Mouse (Mus musculus) olfactory bulb, adult 2 months (tissue): Measurements from ENCODE around the gene Rps25. TPM values are rescaled to one million over a fixed set of nuclear protein-coding genes. Genes with fewer than 3 reads are reported as not detected.
A peak's percentile ranks its signal among the peaks of the same experiment; 100 is the strongest.
"Not testable (repeated sequence)": the region's sequence is repeated elsewhere in the genome, so short reads cannot be mapped to it uniquely, and the experiment has no call there.

Experiments
- H3K27ac ChIP-seq: fragments of 200-500 bp; 2 replicates; pipeline ENCODE4 v1.5.1; 2012; ENCODE audit warnings: low read depth, low read length; ENCODE audit not compliant: insufficient read depth
- H3K4me1 ChIP-seq: fragments of 200-500 bp; 2 replicates; pipeline ENCODE4 v1.6.1; 2012; ENCODE audit warnings: low read length; ENCODE audit not compliant: control insufficient read depth, insufficient read depth
- H3K4me3 ChIP-seq: fragments of 200-500 bp; 2 replicates; pipeline ENCODE4 v1.5.1; 2012; ENCODE audit warnings: mild to moderate bottlenecking, low read depth, low read length, moderate library complexity; ENCODE audit not compliant: insufficient read depth
- CTCF ChIP-seq: fragments of 200-500 bp; IDR thresholded peaks from 2 replicates; pipeline ENCODE4 v1.5.1; 2012; ENCODE audit warnings: low read depth, mild to moderate bottlenecking, low read length, moderate library complexity; ENCODE audit not compliant: insufficient read depth
- POLR2A ChIP-seq: fragments of 200-500 bp; IDR thresholded peaks from 2 replicates; pipeline ENCODE4 v1.6.1; 2012; ENCODE audit warnings: mild to moderate bottlenecking, low read depth, low read length, moderate library complexity; ENCODE audit not compliant: insufficient read depth
- WGBS: fragments of 180-500 bp; shearing (Covaris S2); methylation state at CpG from one replicate; pipeline ENCODE4 v1.1.7; 2018; 5-methylcytosine and 5-hydroxymethylcytosine counted together
- polyA plus RNA-seq: library from polyadenylated mRNA; stranded (reverse); fragments of >200 nt; gene quantifications from 2 replicates; pipeline ENCODE4 v1.2.4, GENCODE M21; 2012; ENCODE audit warnings: low replicate concordance; ENCODE audit not compliant: missing spikeins, insufficient read depth, insufficient read length

Rps25 gene
- polyA plus RNA-seq, 1 experiment: 1,193 TPM

DNA sequence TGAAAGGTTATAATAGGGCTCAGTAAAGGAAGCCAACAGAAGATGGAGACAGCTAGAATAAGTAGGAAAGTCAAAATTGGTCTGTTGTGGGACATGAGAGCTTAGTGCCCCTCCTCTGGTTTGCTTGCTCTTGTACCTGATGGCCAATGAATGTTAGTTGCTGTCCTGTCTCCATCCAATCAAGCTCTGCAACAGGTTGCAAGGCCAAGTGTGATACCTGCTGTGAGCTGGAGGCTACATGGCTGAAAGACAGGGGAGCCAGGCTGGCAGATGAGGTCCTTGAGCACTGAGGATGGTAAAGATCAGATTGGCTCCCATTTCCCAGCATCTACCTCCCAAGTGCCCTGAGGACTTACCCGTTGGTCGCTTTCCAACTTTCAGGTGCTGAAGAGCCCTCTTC lies 5.8 kb downstream of the Rps25 start:
- 77% methylated on average over 2 of the region's 2 CpGs for WGBS
- H3K4me3 ChIP-seq: no peak overlapping the region
- no peak for TF ChIP-seq POLR2A
- no peak for TF ChIP-seq CTCF
- H3K27ac ChIP-seq: no peak overlapping the region
- H3K4me1 ChIP-seq: peaks cover 7% of the 10 kb centered on the region; the same call in 1 of the 2 replicates

DNA sequence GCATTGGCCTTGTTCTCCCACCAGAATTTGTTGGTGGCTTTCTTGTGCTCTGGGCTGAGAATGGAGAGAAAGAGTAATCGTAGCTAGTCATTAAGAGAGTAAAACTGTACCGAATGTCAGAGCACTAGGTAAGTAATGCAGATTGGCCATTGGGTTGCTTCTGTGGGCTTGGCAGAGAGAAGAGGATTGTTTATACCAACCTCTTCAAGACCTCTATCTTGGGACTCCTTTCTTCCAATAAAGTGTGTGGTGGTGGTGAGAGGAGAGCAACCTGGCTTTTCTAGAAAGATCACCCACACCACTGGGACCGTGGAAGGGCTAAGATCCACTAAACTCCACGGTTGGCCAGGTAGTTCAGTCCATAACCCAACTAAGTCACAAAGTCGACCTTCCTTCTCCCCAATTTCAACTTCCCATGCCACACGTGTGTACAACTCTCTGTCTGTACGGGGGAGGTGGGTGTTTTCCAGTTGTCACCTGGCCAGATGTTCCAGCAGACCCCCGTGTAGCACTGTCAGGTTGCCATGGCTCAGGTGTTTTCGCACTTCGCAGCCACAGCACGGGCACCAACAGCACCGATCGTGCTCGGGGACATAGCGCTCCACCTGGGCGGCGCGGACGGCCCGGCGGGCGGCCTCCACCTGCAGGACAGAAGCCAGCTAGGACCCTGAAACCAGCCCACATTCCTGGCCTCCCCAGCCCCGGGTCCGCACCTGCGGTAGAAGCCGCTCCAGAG lies 10.4 kb downstream of the Rps25 start:
- no peaks in the 10 kb centered on the region for H3K4me1 ChIP-seq
- H3K4me3 ChIP-seq: peak overlapping the region; percentile 86
- no peak for TF ChIP-seq CTCF
- peak overlapping the region; percentile 46 for H3K27ac ChIP-seq
- 4% methylated on average over 26 of the region's 26 CpGs for WGBS

DNA sequence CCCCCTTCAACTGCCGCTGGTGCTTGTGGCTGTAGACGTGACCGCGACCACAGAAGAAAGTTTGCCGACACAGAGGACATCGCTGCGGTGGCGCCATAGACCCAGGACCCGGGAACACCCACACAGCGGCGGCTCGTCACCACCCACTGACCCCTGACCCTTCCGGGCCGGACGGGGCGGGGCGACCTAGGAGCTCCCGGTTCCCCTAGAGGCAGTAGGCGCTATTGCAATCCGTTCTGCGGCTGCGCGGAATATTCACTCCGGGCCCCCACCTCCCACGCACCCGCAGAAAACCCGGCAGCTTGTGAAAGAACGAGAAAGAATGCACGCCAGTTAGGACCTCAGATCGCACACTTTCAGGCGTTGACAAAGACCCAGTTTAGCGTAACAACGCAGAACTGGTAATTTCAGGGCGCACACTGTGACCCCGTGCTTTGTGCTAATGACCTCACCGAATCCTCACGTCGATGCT lies 11.0 kb downstream of the Rps25 start:
- Histone ChIP-seq H3K4me1 (no peaks in the 10 kb centered on the region), H3K4me3 (peak overlapping the region; percentile 86), H3K27ac (peak overlapping the region; percentile 66)
- under 1% methylated on average over 38 of the region's 38 CpGs for WGBS
- TF ChIP-seq CTCF (peak; percentile 85), POLR2A (peak; percentile 73; the same call in 1 of the 2 replicates)

DNA sequence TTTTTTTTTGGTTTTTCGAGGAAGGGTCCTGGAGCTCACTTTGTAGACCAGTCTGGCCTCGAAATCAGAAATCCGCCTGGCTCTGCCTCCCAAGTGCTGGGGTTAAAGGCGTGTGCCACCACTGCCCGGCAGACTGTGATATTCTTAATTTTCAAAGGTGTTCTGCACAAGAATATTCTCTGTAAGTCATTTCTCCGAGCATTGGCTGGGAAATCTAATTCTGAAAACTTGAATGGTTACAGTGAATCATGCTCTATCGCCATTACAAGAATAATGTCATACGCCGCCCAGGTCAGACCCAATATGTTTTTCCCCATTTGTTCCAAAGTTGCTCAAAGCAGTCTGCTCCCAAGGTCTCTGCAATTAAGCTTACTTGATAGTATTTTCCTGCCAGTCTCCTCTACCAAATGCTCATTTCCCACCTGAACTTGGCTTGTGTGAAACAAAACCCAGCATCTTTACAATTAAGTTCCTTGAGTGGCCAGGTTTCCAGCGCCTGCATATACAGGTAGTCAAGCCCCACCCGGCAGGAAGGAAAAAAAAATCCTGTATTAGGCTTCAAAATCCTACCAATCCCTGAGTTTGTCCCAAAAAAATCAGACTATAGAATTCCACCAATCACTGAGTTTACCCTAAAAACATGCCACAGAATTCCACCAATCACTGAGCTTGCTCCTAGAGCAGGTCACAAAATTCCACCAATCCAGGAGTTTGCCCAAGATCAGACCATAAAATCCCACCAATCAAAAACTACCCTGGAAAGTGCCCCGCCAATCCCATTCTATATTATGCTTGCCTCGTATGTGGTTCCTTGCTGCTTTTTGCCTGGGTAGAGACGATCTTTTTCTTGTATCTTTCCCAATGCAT lies 11.8 kb downstream of the Rps25 start, which contains the start of gene Ccdc84:
TSS of gene Ccdc84 (minus strand) at position 51 of the 867 bp plus-strand sequence.
- Histone ChIP-seq H3K4me1 (no peaks in the 10 kb centered on the region), H3K4me3 (peak within 1 kb of the TSS; percentile 86), H3K27ac (peak within 1 kb of the TSS; percentile 66)
- WGBS: 64% methylated on average over 14 of the region's 14 CpGs
- TF ChIP-seq POLR2A: no peak
- no peak for TF ChIP-seq CTCF

DNA sequence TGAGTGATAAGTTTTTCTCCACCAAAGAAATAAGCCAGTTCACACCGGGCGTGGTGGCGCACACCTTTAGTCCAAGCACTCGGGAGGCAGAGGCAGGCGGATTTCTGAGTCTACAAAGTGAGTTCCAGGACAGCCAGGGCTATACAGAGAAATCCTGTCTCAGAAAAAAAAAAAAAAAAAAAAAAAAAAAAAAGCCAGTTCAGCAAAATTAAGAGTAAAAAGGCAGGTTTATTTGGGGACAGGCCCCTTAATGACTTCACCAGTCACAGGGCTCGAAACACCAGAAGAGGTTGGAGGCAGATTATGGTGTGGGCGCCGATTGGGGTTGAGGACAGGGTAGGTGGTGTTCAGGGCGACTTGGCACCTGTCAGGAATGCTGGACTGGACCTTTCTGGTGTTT lies 12.8 kb downstream of the Rps25 start:
- H3K4me3 ChIP-seq, H3K4me1 ChIP-seq: not testable (repeated sequence)
- WGBS: 96% methylated on average over 9 of the region's 9 CpGs

DNA sequence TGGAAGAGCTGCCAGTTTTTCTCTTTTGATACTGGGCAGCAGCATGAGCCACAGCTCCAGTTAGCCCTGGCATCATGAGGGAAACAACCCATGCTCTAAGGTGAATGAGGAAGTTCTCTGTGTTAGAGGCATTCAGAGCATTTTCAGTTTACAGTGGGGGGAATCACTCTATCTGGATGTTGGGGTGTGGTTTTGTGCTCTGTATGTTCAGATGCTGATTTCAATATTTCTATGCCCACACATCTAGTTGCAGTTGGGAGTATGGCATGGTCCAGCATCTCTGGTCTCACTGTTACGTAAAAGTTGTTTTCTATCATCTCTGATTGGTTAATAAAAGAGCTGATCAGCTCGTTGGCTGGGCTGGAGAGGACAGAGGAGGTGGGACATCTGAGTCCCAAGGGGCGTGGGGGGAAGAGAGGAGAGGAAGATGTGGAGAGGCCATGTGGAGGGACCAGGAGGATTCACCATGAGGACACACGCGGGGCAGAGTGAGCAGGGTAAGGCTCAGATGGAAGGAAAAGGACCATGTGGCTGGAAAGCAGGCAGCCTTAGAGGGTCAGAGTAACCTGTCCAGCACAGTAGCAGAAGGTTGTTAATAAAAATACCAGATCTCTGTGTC lies 13.4 kb downstream of the Rps25 start:
- no peak overlapping the region for H3K27ac ChIP-seq
- H3K4me3 ChIP-seq: no peak overlapping the region
- no peaks in the 10 kb centered on the region for H3K4me1 ChIP-seq
- TF ChIP-seq CTCF (no peak), POLR2A (no peak)
- WGBS: 78% methylated on average over 5 of the region's 5 CpGs

More for the DNA sequence above, 12.8 kb downstream of the Rps25 start:
- H3K27ac ChIP-seq: not testable (repeated sequence)

DNA sequence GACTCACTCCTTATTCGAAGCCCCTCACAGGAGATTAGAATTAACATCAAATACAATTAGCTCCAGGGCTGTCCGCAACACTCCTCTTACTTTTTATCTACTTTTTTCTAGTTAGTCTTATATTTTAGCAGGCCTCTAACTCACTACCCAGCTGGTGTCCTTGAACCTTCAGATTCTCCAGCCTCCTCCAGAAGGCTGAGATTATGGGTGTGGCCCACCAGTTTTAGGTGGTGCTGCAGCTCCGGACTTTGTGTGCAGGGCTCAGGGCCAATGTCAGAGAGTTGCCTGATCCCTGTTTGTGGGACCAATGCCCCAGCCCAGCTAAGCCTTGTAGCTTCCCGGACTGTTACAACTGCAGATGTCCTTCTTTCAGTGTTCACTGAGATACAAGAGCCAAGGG lies 16.6 kb downstream of the Rps25 start:
- no peak for TF ChIP-seq CTCF
- no peak for TF ChIP-seq POLR2A
- Histone ChIP-seq H3K27ac (no peak overlapping the region), H3K4me3 (no peak overlapping the region), H3K4me1 (no peaks in the 10 kb centered on the region)
- 87% methylated on average over 4 of the region's 4 CpGs for WGBS

DNA sequence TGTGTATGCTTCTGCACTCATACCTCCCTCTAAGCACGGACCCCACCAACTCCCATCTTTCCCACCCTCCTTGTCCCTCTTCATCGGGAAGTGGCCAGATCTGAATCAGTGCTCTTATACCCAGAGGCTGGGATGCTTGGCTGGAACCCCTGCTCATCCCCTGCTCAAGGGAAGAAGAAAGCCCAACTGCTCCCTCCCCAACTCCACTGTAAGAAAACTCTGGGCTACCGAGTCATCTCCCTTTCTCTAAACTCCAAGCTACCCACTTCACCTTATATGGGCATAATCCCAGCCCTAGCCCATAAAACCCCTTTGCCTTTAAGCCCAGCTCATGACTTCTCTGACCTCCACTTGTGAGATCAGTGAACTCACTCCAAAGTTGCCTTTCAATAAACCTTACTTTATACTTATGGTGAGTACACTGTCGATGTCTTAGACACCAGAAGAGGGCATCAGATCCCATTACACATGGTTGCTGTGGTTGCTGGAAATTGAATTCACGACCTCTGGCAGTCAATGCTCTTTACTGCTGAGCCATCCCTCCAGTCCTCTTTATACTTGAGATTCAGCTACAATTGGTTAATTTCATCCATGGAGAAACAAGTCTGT lies 25.7 kb downstream of the Rps25 start:
- no peak overlapping the region for H3K4me3 ChIP-seq
- WGBS: 55% methylated on average over 5 of the region's 5 CpGs
- TF ChIP-seq CTCF: no peak
- no peak for TF ChIP-seq POLR2A
- H3K4me1 ChIP-seq: no peaks in the 10 kb centered on the region
- no peak overlapping the region for H3K27ac ChIP-seq

DNA sequence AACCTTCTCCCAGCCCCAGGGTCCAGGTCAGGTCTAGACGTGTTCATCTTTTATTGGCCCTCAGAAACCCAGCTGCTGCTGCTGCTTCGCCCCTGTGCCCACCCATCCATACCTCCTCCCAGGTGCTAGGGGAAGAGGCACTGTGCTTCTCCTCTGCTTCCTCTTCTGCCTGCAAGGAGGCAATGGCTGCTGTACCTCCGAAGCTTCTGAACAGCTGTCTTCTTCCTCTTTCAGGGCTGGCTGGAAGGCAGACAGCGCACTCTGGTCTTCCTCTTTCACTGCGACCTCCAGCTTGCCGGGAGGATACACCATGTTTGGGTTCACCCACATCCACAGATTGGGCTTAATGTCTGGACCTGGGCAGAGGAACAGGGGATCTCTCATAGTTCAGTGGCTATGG lies 28.8 kb downstream of the Rps25 start:
- 86% methylated on average over 6 of the region's 6 CpGs for WGBS
- no peak for TF ChIP-seq CTCF
- no peak for TF ChIP-seq POLR2A
- no peak overlapping the region for H3K4me3 ChIP-seq
- H3K27ac ChIP-seq: no peak overlapping the region
- H3K4me1 ChIP-seq: no peaks in the 10 kb centered on the region
